Mouse (Mus musculus) limb, embryonic 14.5 days (tissue): ENCODE results near the gene Marco. TPM values are rescaled to one million over a fixed set of nuclear protein-coding genes. Genes with fewer than 3 reads are reported as not detected.

ENCODE experiments used
- ATAC-seq: fragments of 200-750 bp; cut with Nextera tagmentation; 2 replicates; pipeline ENCODE4 v1.8.0; 2017; ENCODE audit warnings: low read depth, moderate number of reproducible peaks, moderate TSS enrichment; ENCODE audit not compliant: low FRiP score
- DNase-seq: peaks from one replicate; pipeline ENCODE4 v3.0.0-alpha.2; 2015; ENCODE audit warnings: low spot score
- H3K27ac ChIP-seq: fragments of 300-500 bp; sonication (generic); replicated peaks from 2 replicates; pipeline ENCODE4 v1.5.1; 2014; ENCODE audit warnings: low read depth, mild to moderate bottlenecking, low read length, moderate library complexity, mixed read lengths
- H3K27me3 ChIP-seq: fragments of 300-500 bp; sonication (generic); 2 replicates; pipeline ENCODE4 v1.6.1; 2014; ENCODE audit warnings: low read length, mixed read lengths; ENCODE audit not compliant: control insufficient read depth, insufficient read depth
- H3K36me3 ChIP-seq: fragments of 300-500 bp; sonication (generic); 2 replicates; pipeline ENCODE4 v1.6.1; 2014; ENCODE audit warnings: mild to moderate bottlenecking, low read length, moderate library complexity, mixed read lengths; ENCODE audit not compliant: control insufficient read depth, insufficient read depth
- H3K4me1 ChIP-seq: fragments of 300-500 bp; sonication (generic); 2 replicates; pipeline ENCODE4 v1.6.1; 2014; ENCODE audit warnings: antibody characterized with exemption, low read length, mixed read lengths; ENCODE audit not compliant: control insufficient read depth, insufficient read depth
- H3K4me2 ChIP-seq: fragments of 300-500 bp; sonication (generic); replicated peaks from 2 replicates; pipeline ENCODE4 v1.6.1; 2014; ENCODE audit warnings: low read depth, mild to moderate bottlenecking, low read length, moderate library complexity; ENCODE audit not compliant: severe bottlenecking
- H3K4me3 ChIP-seq: fragments of 300-500 bp; sonication (generic); replicated peaks from 2 replicates; pipeline ENCODE4 v1.5.1; 2014; ENCODE audit warnings: low read length
- H3K9ac ChIP-seq: fragments of 300-500 bp; sonication (generic); 2 replicates; pipeline ENCODE4 v1.6.1; 2014; ENCODE audit warnings: mild to moderate bottlenecking, low read depth, low read length, moderate library complexity; ENCODE audit not compliant: severe bottlenecking
- H3K9me3 ChIP-seq: fragments of 300-500 bp; sonication (generic); 2 replicates; pipeline ENCODE4 v1.6.1; 2016; ENCODE audit warnings: low read length; ENCODE audit not compliant: control insufficient read depth
- POLR2A ChIP-seq: fragments of 200-500 bp; IDR thresholded peaks from 2 replicates; pipeline ENCODE4 v1.8.0; 2012; ENCODE audit warnings: inconsistent platforms, mild to moderate bottlenecking, moderate library complexity, borderline replicate concordance; ENCODE audit not compliant: insufficient read depth, insufficient read length; ENCODE audit errors: extremely low read depth
- WGBS: fragments of 180-500 bp; shearing (Covaris S2); extraction: QIAGEN DNeasy Blood & Tissue Kit; methylation state at CpG from one replicate; pipeline ENCODE4 v1.1.7; 2014; 5-methylcytosine and 5-hydroxymethylcytosine counted together
- polyA plus RNA-seq, 2 experiments: library from polyadenylated mRNA; depleted of rRNA in 1 of 2; stranded (reverse) in 1 of 2; unstranded in 1 of 2; fragments of >200 nt; fragmentation: Nextera tagmentation in 1 of 2; extraction: Ambion mirVana in 1 of 2; gene quantifications; 2 replicates each; pipeline versions ENCODE4 v1.2.1 to v1.2.3; 2012 to 2014

Marco gene
- polyA plus RNA-seq, 2 experiments = 0.10 TPM; not detected in 1

- no peak overlapping the region for H3K9ac ChIP-seq
- H3K36me3 ChIP-seq = no peaks in the 10 kb centered on the region
- H3K4me1 ChIP-seq = no peaks in the 10 kb centered on the region
- no peak overlapping the region for H3K27ac ChIP-seq
- no peak for ATAC-seq
- no peak for DNase-seq
- TF ChIP-seq POLR2A = no peak
- H3K27me3 ChIP-seq = no peaks in the 10 kb centered on the region
- WGBS = 67% methylated on average over 4 of the region's 4 CpGs
- no peaks in the 10 kb centered on the region for H3K9me3 ChIP-seq
- H3K4me2 ChIP-seq = no peak overlapping the region
- H3K4me3 ChIP-seq = no peak overlapping the region
Observed at GRCm38 (mm10) chr1:120501496-120501895, 3.3 kb downstream of the Marco start.

- DNase-seq (no peak), ATAC-seq (no peak)
- Histone ChIP-seq H3K4me3 (no peak overlapping the region), H3K27me3 (no peaks in the 10 kb centered on the region), H3K9me3 (no peaks in the 10 kb centered on the region), H3K27ac (no peak overlapping the region), H3K4me2 (no peak overlapping the region), H3K4me1 (no peaks in the 10 kb centered on the region), H3K9ac (no peak overlapping the region), H3K36me3 (no peaks in the 10 kb centered on the region)
- TF ChIP-seq POLR2A = no peak
- WGBS = 69% methylated on average over 4 of the region's 4 CpGs
Observed at GRCm38 (mm10) chr1:120498036-120498435, 6.8 kb downstream of the Marco start.

- no peaks in the 10 kb centered on the region for H3K27me3 ChIP-seq
- no peaks in the 10 kb centered on the region for H3K4me1 ChIP-seq
- H3K4me3 ChIP-seq = no peak overlapping the region
- H3K27ac ChIP-seq = no peak overlapping the region
- TF ChIP-seq POLR2A = no peak
- no peaks in the 10 kb centered on the region for H3K36me3 ChIP-seq
- no peak overlapping the region for H3K4me2 ChIP-seq
- DNase-seq = no peak
- ATAC-seq = no peak
- H3K9ac ChIP-seq = no peak overlapping the region
- H3K9me3 ChIP-seq = no peaks in the 10 kb centered on the region
- 22% methylated on average over 5 of the region's 5 CpGs for WGBS
Observed at GRCm38 (mm10) chr1:120480937-120481336, 23.9 kb downstream of the Marco start.

GRCm38 (mm10) chr1:120474825-120475224, 30.0 kb downstream of the Marco start:
- DNase-seq (no peak), ATAC-seq (no peak)
- Histone ChIP-seq H3K4me3 (no peak overlapping the region), H3K4me1 (no peaks in the 10 kb centered on the region), H3K4me2 (no peak overlapping the region), H3K36me3 (no peaks in the 10 kb centered on the region), H3K9me3 (no peaks in the 10 kb centered on the region), H3K27ac (no peak overlapping the region), H3K27me3 (no peaks in the 10 kb centered on the region), H3K9ac (no peak overlapping the region)
- 67% methylated on average over 4 of the region's 4 CpGs for WGBS
- no peak for TF ChIP-seq POLR2A

- 25% methylated on average over 7 of the region's 15 CpGs for WGBS
- H3K27me3 ChIP-seq = no peaks in the 10 kb centered on the region
- no peak for ATAC-seq
Observed at GRCm38 (mm10) chr1:120468891-120469290, 35.9 kb downstream of the Marco start.

GRCm38 (mm10) chr1:120467323-120467722, 37.5 kb downstream of the Marco start:
- ATAC-seq = no peak
- no peak for DNase-seq
- Histone ChIP-seq H3K27me3 (no peaks in the 10 kb centered on the region), H3K4me2 (no peak overlapping the region), H3K4me1 (no peaks in the 10 kb centered on the region), H3K9ac (no peak overlapping the region), H3K27ac (no peak overlapping the region), H3K4me3 (no peak overlapping the region), H3K36me3 (no peaks in the 10 kb centered on the region), H3K9me3 (no peaks in the 10 kb centered on the region)
- TF ChIP-seq POLR2A = no peak
- 75% methylated on average over 2 of the region's 2 CpGs for WGBS

More at GRCm38 (mm10) chr1:120468891-120469290, 35.9 kb downstream of the Marco start:
- no peaks in the 10 kb centered on the region for H3K4me1 ChIP-seq
- H3K4me3 ChIP-seq = no peak overlapping the region
- TF ChIP-seq POLR2A = no peak
- no peaks in the 10 kb centered on the region for H3K36me3 ChIP-seq
- no peaks in the 10 kb centered on the region for H3K9me3 ChIP-seq
- no peak overlapping the region for H3K9ac ChIP-seq
- no peak for DNase-seq
- H3K27ac ChIP-seq = no peak overlapping the region
- no peak overlapping the region for H3K4me2 ChIP-seq
